Comparison of ENCODE assay signal across 16 mouse cellular contexts in genomic region chr4:56028441-56028840, GRCm38 (mm10).
"Had no signal": no experiment of that assay in that cellular context is flagged by ENCODE, and none has a peak within 500 bp of the region (broad histone marks: within the 10 kb centered on the region; RNA-seq: fewer than 3 reads in every experiment).

No protein-coding gene starts in this region.

- H3K27ac ChIP-seq: neural tube, embryonic 13.5 days; neural tube, embryonic 15.5 days; stomach, embryonic 15.5 days; stomach, postnatal 0 days had no signal

- H3K27me3 ChIP-seq: neural tube, embryonic 13.5 days; neural tube, embryonic 15.5 days; stomach, embryonic 15.5 days had no signal

- H3K9me3 ChIP-seq: neural tube, embryonic 13.5 days; neural tube, embryonic 15.5 days; stomach, embryonic 15.5 days had no signal

- H3K36me3 ChIP-seq: neural tube, embryonic 13.5 days; neural tube, embryonic 15.5 days; stomach, embryonic 15.5 days had no signal

- H3K4me3 ChIP-seq: neural tube, embryonic 13.5 days; neural tube, embryonic 15.5 days; stomach, embryonic 15.5 days had no signal

- DNase-seq: retina, postnatal 1 day; right cerebral cortex, adult 18-20 months; right cerebral cortex, postnatal 14 days; right cerebral cortex, postnatal 25 days; right cerebral cortex, postnatal 4 days; spleen, adult 18-20 months; thymus, adult 18-20 months; thymus, adult 2 months; thymus, postnatal 14 days; thymus, postnatal 25 days; thymus, postnatal 36 days; thymus, postnatal 4 days had no signal

- H3K4me1 ChIP-seq: neural tube, embryonic 13.5 days; neural tube, embryonic 15.5 days; stomach, embryonic 15.5 days had no signal

- H3K9ac ChIP-seq: neural tube, embryonic 13.5 days; neural tube, embryonic 15.5 days; stomach, embryonic 15.5 days had no signal

- H3K4me2 ChIP-seq: neural tube, embryonic 13.5 days; neural tube, embryonic 15.5 days; stomach, embryonic 15.5 days had no signal
